Mouse (Mus musculus): ENCODE measurements around the gene Tma7.

The Tma7 gene

DNA sequence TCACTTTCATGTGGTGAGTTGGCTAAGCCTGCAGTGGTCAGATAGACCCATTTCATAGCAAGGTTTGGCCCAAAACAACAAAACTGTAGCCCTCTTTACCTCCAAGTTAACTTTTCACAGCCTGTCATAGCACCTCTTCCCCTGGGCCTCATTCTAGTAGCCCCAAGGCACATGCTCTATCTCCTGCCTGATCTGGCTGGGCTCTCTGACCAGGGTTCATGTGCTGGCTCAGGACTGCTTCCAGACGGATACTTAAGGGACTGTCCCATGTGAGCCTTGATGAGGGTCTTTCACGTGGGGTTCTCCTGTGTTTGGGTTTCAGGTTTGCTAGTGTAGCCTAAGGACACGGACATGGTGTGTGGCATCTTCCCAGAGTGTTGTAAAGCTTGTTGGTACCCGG is 42.7 kb downstream of the Tma7 start:
- no peak for DNase-seq

DNA sequence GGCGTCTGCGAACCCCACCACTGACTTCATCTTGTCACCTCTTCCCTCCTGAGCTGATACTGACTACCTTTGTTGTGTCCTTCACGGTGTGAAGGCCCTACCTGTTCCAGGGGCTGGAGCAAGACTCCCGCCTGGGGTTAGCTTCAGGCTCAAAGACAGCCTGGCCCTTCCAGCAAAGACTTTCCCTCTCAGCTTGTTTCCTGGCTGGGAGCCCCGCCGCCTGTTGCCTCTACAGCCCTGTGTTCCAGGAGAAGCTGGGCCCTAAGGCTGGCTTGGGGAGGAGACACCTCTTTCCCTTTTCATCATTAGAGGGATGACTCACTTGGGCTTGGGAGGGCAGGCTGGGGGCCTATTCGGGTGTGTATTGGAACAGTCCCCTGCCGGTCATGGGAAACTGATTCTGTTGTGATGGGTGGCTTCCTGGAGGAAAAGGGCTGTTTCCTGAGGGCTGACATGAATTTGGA is 43.5 kb downstream of the Tma7 start:
- DNase-seq, result no peak

DNA sequence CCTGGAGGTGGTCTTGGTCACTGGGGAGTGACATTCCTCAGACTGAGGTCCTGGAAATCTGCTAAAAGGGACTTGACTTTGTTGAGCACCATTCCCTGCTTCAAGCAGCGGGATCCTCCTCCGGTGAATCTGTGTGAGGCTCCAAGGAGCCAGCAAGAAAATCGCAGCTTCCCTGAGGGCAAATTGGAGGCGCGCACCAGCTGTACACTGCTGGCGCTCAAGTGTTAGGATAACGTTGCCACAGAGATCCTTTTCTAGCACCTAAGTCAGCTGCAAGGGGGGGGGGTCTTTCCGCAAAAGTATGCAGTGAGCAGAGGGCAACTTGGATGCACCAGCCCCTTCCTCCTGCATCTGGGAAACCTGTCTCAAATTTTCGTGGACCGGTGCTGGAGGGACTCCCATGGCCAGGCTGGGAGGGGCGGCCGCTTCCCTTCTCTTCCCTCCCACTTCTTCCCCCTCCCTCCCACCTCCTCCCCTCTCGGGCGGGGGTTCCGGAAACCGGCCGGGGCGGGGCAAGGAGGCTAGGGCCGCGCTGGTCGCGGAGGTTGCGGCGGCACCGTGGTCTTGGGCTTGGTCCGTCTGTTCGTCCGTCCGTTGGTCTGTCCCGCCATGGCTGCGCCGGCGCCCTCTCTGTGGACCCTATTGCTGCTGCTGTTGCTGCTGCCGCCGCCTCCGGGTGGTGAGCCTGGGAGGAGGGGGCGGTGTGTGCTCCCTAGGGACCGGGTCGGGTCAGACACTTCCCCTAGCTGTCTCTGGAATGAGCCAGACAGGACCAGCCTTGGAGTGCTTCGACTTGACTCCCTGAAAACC is 44.1 kb downstream of the Tma7 start, which contains the start of gene Shisa5:
TSS of gene Shisa5 (plus strand) at position 480 of the 810 bp plus-strand sequence.
- no peak for DNase-seq

DNA sequence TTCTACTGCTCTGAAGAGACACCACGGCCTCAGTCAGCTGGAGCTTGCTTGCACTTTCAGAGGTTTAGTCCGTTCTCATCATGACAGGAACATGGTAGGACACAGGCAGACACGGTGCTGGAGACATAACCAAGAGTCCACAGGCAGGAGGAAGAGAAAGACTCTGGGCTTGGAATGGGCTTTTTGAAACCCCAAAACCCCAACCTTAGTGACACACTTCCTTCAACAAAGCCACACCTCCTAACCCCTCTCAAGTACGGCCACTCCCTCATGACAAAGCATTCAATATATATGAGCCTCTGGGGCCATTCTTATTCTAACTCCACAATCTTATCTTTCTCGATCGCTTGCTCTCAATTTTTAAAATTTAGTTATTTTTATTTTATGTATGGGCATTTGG is 50.0 kb downstream of the Tma7 start:
- DNase-seq, result no peak

DNA sequence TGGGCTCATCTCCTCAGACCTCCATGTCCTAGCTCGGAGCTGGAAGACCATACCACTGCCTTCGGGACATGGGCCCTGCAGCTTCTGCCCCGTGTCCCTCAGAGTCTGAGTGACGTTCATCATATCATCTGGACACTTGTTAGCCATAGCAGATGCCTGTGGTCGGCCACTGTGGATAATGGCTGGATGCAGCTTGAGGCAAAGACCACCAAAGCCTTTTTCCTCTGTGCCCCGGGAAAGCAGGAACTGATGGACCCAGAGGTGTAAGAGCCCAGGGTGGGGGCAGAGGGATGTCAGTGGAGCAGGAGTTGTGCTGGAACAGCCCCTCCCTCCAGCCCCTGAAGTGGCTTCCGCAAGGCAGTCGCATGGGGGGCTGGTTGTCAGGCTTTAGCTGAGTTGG is 50.7 kb downstream of the Tma7 start:
- no peak for DNase-seq

DNA sequence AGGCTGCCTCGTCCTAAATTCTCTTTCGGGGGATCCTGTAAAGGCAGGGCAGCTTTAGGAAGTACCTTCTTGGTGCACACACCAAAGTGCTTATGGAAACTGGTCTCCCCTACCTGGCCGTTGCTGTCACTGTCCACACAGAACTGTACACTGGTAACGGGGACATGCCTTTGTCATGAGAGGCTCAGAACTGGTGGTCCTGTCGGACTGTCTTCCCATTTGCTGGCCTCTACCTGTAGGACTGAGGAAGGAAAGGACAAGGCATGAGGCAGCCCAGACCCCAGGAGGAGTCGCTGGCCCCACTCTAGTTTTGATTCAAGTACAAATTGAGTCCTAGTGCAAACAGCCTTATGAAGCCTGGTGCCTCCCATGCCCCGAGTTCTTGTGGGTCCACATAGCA is 51.4 kb downstream of the Tma7 start:
- DNase-seq, result no peak

DNA sequence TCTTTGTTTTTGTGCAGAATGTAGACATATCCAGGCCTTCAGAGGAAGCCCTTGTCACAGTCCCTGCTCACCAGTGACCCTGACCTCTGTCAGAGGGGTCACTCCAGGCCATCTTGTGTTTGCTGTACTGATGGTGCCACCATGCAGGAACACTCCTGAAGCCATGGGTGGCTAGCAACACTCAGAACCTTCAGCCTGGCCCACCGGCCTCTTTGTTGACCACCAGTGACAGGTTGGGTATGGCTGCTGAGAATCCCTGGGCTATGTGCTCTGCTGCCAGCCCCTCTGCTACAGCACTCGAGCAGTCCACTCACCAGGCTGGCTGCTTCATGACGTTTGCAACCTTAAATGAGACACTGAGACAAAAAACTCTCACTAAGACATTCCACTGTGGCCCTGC is 52.1 kb downstream of the Tma7 start:
- DNase-seq, result no peak

DNA sequence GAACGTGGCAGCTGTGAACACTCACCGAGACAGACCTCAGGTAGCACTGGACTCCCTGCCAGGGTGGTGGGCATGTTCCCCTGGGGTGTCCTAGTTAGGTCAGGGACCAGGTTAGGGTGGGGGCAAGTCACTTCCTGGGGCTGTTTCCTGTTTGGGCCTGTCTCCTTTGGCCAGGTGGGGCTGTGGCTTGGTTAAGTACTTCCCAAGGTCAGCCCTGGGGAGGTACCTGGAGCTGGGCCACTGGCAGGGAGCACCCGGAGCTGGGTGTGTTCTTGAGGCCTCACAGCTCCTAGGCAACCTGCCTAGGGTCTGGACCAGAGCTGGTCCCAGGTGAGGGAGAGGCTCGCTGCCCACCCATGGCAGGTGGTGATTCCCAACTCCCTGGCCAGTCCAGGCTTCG is 53.5 kb downstream of the Tma7 start:
- DNase-seq, result no peak

DNA sequence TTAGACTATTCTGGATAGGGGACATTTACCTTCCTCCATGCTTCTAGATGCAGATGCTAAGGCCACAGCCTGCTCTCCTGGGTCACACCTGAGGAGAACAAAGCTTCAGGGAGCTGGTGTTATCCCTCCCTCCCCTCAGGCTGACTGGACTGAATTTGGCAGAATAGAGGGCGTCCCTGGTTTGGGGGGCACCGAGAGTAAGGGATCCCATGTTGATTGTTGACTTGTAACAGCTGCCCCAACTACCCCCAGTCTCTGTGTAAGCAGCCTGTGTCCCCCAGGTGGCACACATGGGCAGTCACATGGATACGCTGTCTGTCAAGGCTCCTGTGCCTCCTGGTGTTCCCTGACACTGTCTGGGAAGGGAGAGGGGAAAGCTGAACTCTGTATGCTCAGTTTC is 54.0 kb downstream of the Tma7 start:
- no peak for DNase-seq

DNA sequence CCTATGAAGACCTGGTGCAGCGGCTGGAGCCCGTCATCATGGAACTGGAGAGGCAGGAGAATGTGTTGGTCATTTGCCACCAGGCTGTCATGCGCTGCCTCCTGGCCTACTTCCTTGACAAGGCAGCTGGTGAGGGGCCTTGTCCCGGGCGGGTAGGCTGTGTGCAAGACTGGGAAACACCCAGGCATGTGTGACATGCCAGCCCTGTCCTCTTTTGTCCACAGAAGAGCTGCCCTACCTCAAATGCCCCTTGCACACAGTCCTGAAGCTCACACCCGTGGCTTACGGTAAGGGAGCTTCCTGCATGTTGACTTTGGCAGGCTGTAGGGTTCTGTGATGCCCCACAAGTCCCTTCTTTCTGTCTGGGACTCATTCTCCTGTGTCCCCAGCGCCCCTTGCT is 54.9 kb downstream of the Tma7 start:
- no peak for DNase-seq
